Mouse (Mus musculus): Measurements from ENCODE around the gene Grm1.

- TF ChIP-seq CTCF (IDR thresholded peaks at IDR 0.05; ENCODE audit: low read depth) (no peak), EP300 (IDR thresholded peaks at IDR 0.05; ENCODE audit: low read depth) (no peak)
These were observed 374.1 kb downstream of the Grm1 start for GRCm38 (mm10) chr10:10708031-10708430.
